8 mouse cellular contexts compared by ENCODE assay signal in the genomic region with DNA sequence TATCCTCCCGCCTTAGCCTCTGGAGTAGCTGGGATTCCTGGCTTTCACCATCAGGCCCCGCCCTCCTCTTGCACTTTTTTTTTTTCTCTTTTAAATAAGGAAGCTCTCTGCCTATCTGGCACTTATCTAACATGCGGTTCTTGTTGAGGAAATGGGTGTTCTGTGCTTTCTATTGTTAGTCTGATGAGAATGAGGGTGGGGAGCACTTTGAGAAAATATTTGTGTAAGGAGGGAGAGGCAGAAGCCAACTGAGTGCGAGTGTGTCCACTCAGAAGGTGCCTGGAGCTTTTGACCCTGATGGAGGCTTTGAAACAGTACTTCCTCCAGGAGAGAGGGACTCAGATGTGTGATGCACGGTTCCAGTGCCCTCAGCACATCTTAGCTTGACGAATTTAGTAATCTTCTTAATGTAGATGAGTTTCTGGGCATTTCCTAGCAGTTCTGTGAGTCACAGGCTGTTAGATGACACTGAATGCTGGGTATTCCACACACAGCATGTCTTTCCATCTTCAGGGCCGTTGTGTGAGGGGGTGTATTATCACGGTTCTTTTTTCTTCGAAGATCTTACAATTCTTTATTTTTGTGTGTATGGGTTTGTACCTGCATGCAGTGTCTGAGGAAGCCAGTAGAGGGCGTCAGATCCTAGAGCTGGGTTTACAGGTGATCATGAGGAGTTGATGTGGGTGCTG. TPM values are rescaled to one million over a fixed set of nuclear protein-coding genes. Genes with fewer than 3 reads are reported as not detected.
DNase-seq lines count a peak whose midpoint lies in the region; ATAC-seq and TF ChIP-seq lines count a peak whose summit lies in the region.
"Had no signal": no experiment of that assay in that cellular context is flagged by ENCODE, and none has a peak within 500 bp of the region (broad histone marks: within the 10 kb centered on the region; RNA-seq: fewer than 3 reads in every experiment).

No protein-coding gene starts in this region.

- no peak for ATAC-seq in intestine, postnatal 0 days

- no peak for TF ChIP-seq CTCF in lung, adult 2 months (IDR thresholded peaks at IDR 0.05; ENCODE audit: insufficient read depth, low read length)
- peak; percentile 50 for TF ChIP-seq CTCF in intestine, postnatal 0 days (IDR thresholded peaks at IDR 0.05; ENCODE audit: low read depth)

- no peak for TF ChIP-seq POLR2A in lung, adult 2 months (IDR thresholded peaks at IDR 0.05; ENCODE audit: borderline replicate concordance, extremely low read depth, low read depth, low read length)

- peak; percentile 59 to 77 for DNase-seq in lung, adult 18-20 months
- no peak for DNase-seq in lung, adult 2 months
- DNase-seq in WW6 (ENCODE audit: low read depth, low spot score): peak; percentile 40
- peak; percentile 11 for DNase-seq in splenic B cell, adult 2 months (ENCODE audit: low read depth, low spot score)
- DNase-seq in ovary, postnatal 10 days (ENCODE audit: low spot score): no peak
- no peak for DNase-seq in layer of hippocampus, adult 9-11 months

- H3K36me3 ChIP-seq in intestine, postnatal 0 days (ENCODE audit: control insufficient read depth, insufficient read depth): no peaks in the 10 kb centered on the region
- 0 out of 2 replicates have a peak, but pooled peaks cover 2% of the 10 kb centered on the region for H3K36me3 ChIP-seq in splenic B cell, adult 2 months (ENCODE audit: control insufficient read depth, insufficient read depth, low read length, poor library complexity, severe bottlenecking)

- no peaks in the 10 kb centered on the region for H3K27me3 ChIP-seq in intestine, postnatal 0 days (replicated peaks; ENCODE audit: control insufficient read depth, insufficient read depth, low read length)
- no peaks in the 10 kb centered on the region for H3K27me3 ChIP-seq in splenic B cell, adult 2 months (ENCODE audit: control insufficient read depth, insufficient read depth, low read length, poor library complexity, severe bottlenecking)

- no peak overlapping the region for H3K9ac ChIP-seq in intestine, postnatal 0 days (ENCODE audit: low read depth, low read length)

- H3K27ac ChIP-seq in intestine, postnatal 0 days (ENCODE audit: low read depth, low read length): no peak overlapping the region

- no peak overlapping the region for H3K4me3 ChIP-seq in lung, adult 2 months (replicated peaks; ENCODE audit: extremely low read depth, low read depth, low read length)
- no peak overlapping the region for H3K4me3 ChIP-seq in intestine, postnatal 0 days (ENCODE audit: low read depth, low read length)

- H3K4me1 ChIP-seq in lung, adult 2 months (ENCODE audit: control insufficient read depth, insufficient read depth, low read length): peaks cover 19% of the 10 kb centered on the region
- H3K4me1 ChIP-seq in intestine, postnatal 0 days (replicated peaks; ENCODE audit: control insufficient read depth, insufficient read depth, low read length): no peaks in the 10 kb centered on the region

- WGBS in lung, adult 2 months: 39% methylated on average over 10 of the region's 10 CpGs
- 55% methylated on average over 10 of the region's 10 CpGs for WGBS in intestine, postnatal 0 days

- H3K4me2 ChIP-seq in intestine, postnatal 0 days (replicated peaks; ENCODE audit: low read depth): no peak overlapping the region

- H3K9me3 ChIP-seq in intestine, postnatal 0 days (ENCODE audit: control insufficient read depth): no peaks in the 10 kb centered on the region

RNA-seq across cellular contexts. Expression of a gene that starts 26.5 kb away (rescaled TPM):
- 16.7 and 29.8 TPM in 2 replicates for polyA plus RNA-seq in lung, adult 2 months (2012; rRNA removed)
- 5.7 and 5.8 TPM in 2 replicates for polyA plus RNA-seq in intestine, postnatal 0 days (2015; fragmentation: Nextera tagmentation; extraction: Ambion mirVana)

RNA-seq across cellular contexts. Expression of a gene that starts 30.5 kb away (rescaled TPM):
- 0.25 and 0.31 TPM in 2 replicates for polyA plus RNA-seq in lung, adult 2 months (2012; rRNA removed)
- 0.16 TPM in 1 of 2 replicates, not detected in the other for polyA plus RNA-seq in intestine, postnatal 0 days (2015; fragmentation: Nextera tagmentation; extraction: Ambion mirVana)

RNA-seq across cellular contexts. Expression of a gene that starts 30.9 kb away (rescaled TPM):
- polyA plus RNA-seq in lung, adult 2 months (2012; rRNA removed): 8.4 and 12.1 TPM in 2 replicates
- polyA plus RNA-seq in intestine, postnatal 0 days (2015; fragmentation: Nextera tagmentation; extraction: Ambion mirVana): 4.7 and 5.9 TPM in 2 replicates

RNA-seq across cellular contexts. Expression of a gene that starts 31.2 kb away (rescaled TPM):
- not detected in 2 replicates for polyA plus RNA-seq in lung, adult 2 months (2012; rRNA removed)
- polyA plus RNA-seq in intestine, postnatal 0 days (2015; fragmentation: Nextera tagmentation; extraction: Ambion mirVana): not detected in 2 replicates
- polyA plus RNA-seq: liver, embryonic 16.5 days had no signal

RNA-seq across cellular contexts. Expression of a gene that starts 42.1 kb away (rescaled TPM):
- 9.3 and 18.8 TPM in 2 replicates for polyA plus RNA-seq in lung, adult 2 months (2012; rRNA removed)
- 45.0 and 45.3 TPM in 2 replicates for polyA plus RNA-seq in intestine, postnatal 0 days (2015; fragmentation: Nextera tagmentation; extraction: Ambion mirVana)

Comparison
In these comparisons a context has a peak if more than half of its experiments do, and no peak if none do; other contexts are left out.
1. DNase-seq: peak in lung, adult 18-20 months (2 of 2), WW6 (single experiment) and splenic B cell, adult 2 months (single experiment); none in lung, adult 2 months (single experiment), ovary, postnatal 10 days (single experiment) and layer of hippocampus, adult 9-11 months (single experiment).